Mouse (Mus musculus) limb, embryonic 13.5 days (tissue): ENCODE measurements at regions not wholly inside any gene's neighbourhood (a gene's known extent, or its start where the extent isn't known, plus 50 kb on each side); places are given as distances from the start of the nearest gene placed in this dataset.

ENCODE experiments used
- ATAC-seq: fragments of 200-750 bp; cut with Nextera tagmentation; 2 replicates; pipeline ENCODE4 v1.8.0; 2017; ENCODE audit warnings: low read depth, moderate number of reproducible peaks, moderate TSS enrichment; ENCODE audit not compliant: low FRiP score
- H3K27ac ChIP-seq: fragments of 300-500 bp; sonication (generic); 2 replicates; pipeline ENCODE4 v1.5.1; 2015; ENCODE audit warnings: inconsistent platforms, mild to moderate bottlenecking, moderate library complexity
- H3K27me3 ChIP-seq: fragments of 300-500 bp; sonication (generic); 2 replicates; pipeline ENCODE4 v1.6.1; 2015; ENCODE audit warnings: mild to moderate bottlenecking, inconsistent platforms
- H3K36me3 ChIP-seq: fragments of 300-500 bp; sonication (generic); 2 replicates; pipeline ENCODE4 v1.6.1; 2015; ENCODE audit warnings: inconsistent platforms, mild to moderate bottlenecking, moderate library complexity
- H3K4me1 ChIP-seq: fragments of 300-500 bp; sonication (generic); 2 replicates; pipeline ENCODE4 v1.6.1; 2015; ENCODE audit warnings: inconsistent platforms
- H3K4me2 ChIP-seq: fragments of 300-500 bp; sonication (generic); replicated peaks from 2 replicates; pipeline ENCODE4 v1.6.1; 2015; ENCODE audit warnings: inconsistent platforms, mild to moderate bottlenecking, moderate library complexity
- H3K4me3 ChIP-seq: fragments of 300-500 bp; sonication (generic); 2 replicates; pipeline ENCODE4 v1.5.1; 2015; ENCODE audit warnings: moderate library complexity, mild to moderate bottlenecking, inconsistent platforms
- H3K9ac ChIP-seq: fragments of 300-500 bp; sonication (generic); 2 replicates; pipeline ENCODE4 v1.6.1; 2015; ENCODE audit warnings: mild to moderate bottlenecking, inconsistent platforms
- H3K9me3 ChIP-seq: fragments of 300-500 bp; sonication (generic); 2 replicates; pipeline ENCODE4 v1.6.1; 2016; ENCODE audit warnings: inconsistent platforms
- WGBS: fragments of 180-500 bp; shearing (Covaris S2); methylation state at CpG from one replicate; pipeline ENCODE4 v1.1.7; 2015; 5-methylcytosine and 5-hydroxymethylcytosine counted together

- no peak for ATAC-seq
- no peak overlapping the region for H3K4me3 ChIP-seq
- 0 out of 2 replicates have a peak, but pooled peaks cover 2% of the 10 kb centered on the region for H3K27me3 ChIP-seq
- no peak overlapping the region for H3K27ac ChIP-seq
- H3K4me1 ChIP-seq, result peaks cover 20% of the 10 kb centered on the region
- no peak overlapping the region for H3K9ac ChIP-seq
- no peak overlapping the region for H3K4me2 ChIP-seq
- WGBS, result 93% methylated on average over 3 of the region's 3 CpGs
- no peaks in the 10 kb centered on the region for H3K9me3 ChIP-seq
- no peaks in the 10 kb centered on the region for H3K36me3 ChIP-seq
Measured at GRCm38 (mm10) chr3:41492031-41492726, 63.4 kb upstream of the Jade1 start.

- no peak overlapping the region for H3K9ac ChIP-seq
- WGBS, result 87% methylated on average over 4 of the region's 4 CpGs
- no peak overlapping the region for H3K4me2 ChIP-seq
- no peak for ATAC-seq
- H3K4me3 ChIP-seq, result no peak overlapping the region
- H3K9me3 ChIP-seq, result no peaks in the 10 kb centered on the region
- H3K27me3 ChIP-seq, result 0 out of 2 replicates have a peak, but pooled peaks cover 2% of the 10 kb centered on the region
- no peaks in the 10 kb centered on the region for H3K36me3 ChIP-seq
- peaks cover 20% of the 10 kb centered on the region for H3K4me1 ChIP-seq
- H3K27ac ChIP-seq, result no peak overlapping the region
Measured at GRCm38 (mm10) chr3:41491185-41491584, 64.3 kb upstream of the Jade1 start.

- Histone ChIP-seq H3K4me3 (no peak overlapping the region), H3K27me3 (peaks cover 2% of the 10 kb centered on the region; the same call in 1 of the 2 replicates), H3K27ac (no peak overlapping the region), H3K36me3 (no peaks in the 10 kb centered on the region), H3K9ac (no peak overlapping the region), H3K4me2 (no peak overlapping the region), H3K9me3 (no peaks in the 10 kb centered on the region), H3K4me1 (peaks cover 20% of the 10 kb centered on the region)
- ATAC-seq, result no peak
Measured at GRCm38 (mm10) chr3:41489998-41490397, 65.5 kb upstream of the Jade1 start.

- Histone ChIP-seq H3K27me3 (peaks cover 2% of the 10 kb centered on the region; the same call in 1 of the 2 replicates), H3K4me2 (no peak overlapping the region), H3K9me3 (no peaks in the 10 kb centered on the region), H3K4me3 (no peak overlapping the region), H3K4me1 (peaks cover 20% of the 10 kb centered on the region), H3K9ac (no peak overlapping the region), H3K27ac (no peak overlapping the region), H3K36me3 (no peaks in the 10 kb centered on the region)
- 65% methylated on average over 3 of the region's 3 CpGs for WGBS
- ATAC-seq, result no peak
Measured at GRCm38 (mm10) chr3:41489571-41489970, 66.0 kb upstream of the Jade1 start.

GRCm38 (mm10) chr3:41488229-41488774 is 67.2 kb upstream of the Jade1 start:
- Histone ChIP-seq H3K4me2 (no peak overlapping the region), H3K27ac (no peak overlapping the region), H3K27me3 (peaks cover 2% of the 10 kb centered on the region; the same call in 1 of the 2 replicates), H3K4me1 (peaks cover 24% of the 10 kb centered on the region), H3K9ac (no peak overlapping the region), H3K9me3 (no peaks in the 10 kb centered on the region), H3K36me3 (no peaks in the 10 kb centered on the region), H3K4me3 (no peak overlapping the region)
- no peak for ATAC-seq
- 57% methylated on average over 1 of the region's 1 CpGs for WGBS

- H3K4me1 ChIP-seq, result peaks cover 19% of the 10 kb centered on the region
- H3K27ac ChIP-seq, result no peak overlapping the region
- 89% methylated on average over 9 of the region's 9 CpGs for WGBS
- ATAC-seq, result no peak
- no peak overlapping the region for H3K4me2 ChIP-seq
- no peak overlapping the region for H3K9ac ChIP-seq
- peaks cover 2% of the 10 kb centered on the region; the same call in 1 of the 2 replicates for H3K27me3 ChIP-seq
- H3K9me3 ChIP-seq, result no peaks in the 10 kb centered on the region
- H3K36me3 ChIP-seq, result no peaks in the 10 kb centered on the region
- no peak overlapping the region for H3K4me3 ChIP-seq
Measured at GRCm38 (mm10) chr3:41484920-41485319, 70.6 kb upstream of the Jade1 start.

- ATAC-seq, result no peak
- 46% methylated on average over 3 of the region's 3 CpGs for WGBS
- no peak overlapping the region for H3K9ac ChIP-seq
- H3K4me1 ChIP-seq, result peaks cover 7% of the 10 kb centered on the region
- no peak overlapping the region for H3K4me2 ChIP-seq
- no peaks in the 10 kb centered on the region for H3K9me3 ChIP-seq
- peaks cover 2% of the 10 kb centered on the region; the same call in 1 of the 2 replicates for H3K27me3 ChIP-seq
- H3K4me3 ChIP-seq, result no peak overlapping the region
- no peak overlapping the region for H3K27ac ChIP-seq
- H3K36me3 ChIP-seq, result no peaks in the 10 kb centered on the region
Measured at GRCm38 (mm10) chr3:41483582-41483981, 71.9 kb upstream of the Jade1 start.

GRCm38 (mm10) chr3:41482881-41483494 is 72.5 kb upstream of the Jade1 start:
- no peak overlapping the region for H3K9ac ChIP-seq
- no peak overlapping the region for H3K4me3 ChIP-seq
- H3K27me3 ChIP-seq, result peaks cover 2% of the 10 kb centered on the region; the same call in 1 of the 2 replicates
- H3K36me3 ChIP-seq, result no peaks in the 10 kb centered on the region
- no peaks in the 10 kb centered on the region for H3K9me3 ChIP-seq
- H3K4me1 ChIP-seq, result peaks cover 7% of the 10 kb centered on the region
- 68% methylated on average over 5 of the region's 5 CpGs for WGBS
- no peak overlapping the region for H3K4me2 ChIP-seq
- no peak overlapping the region for H3K27ac ChIP-seq
- ATAC-seq, result no peak

- Histone ChIP-seq H3K4me3 (no peak overlapping the region), H3K36me3 (no peaks in the 10 kb centered on the region), H3K27me3 (no peaks in the 10 kb centered on the region), H3K4me1 (peaks cover 7% of the 10 kb centered on the region), H3K9me3 (no peaks in the 10 kb centered on the region), H3K27ac (no peak overlapping the region), H3K9ac (no peak overlapping the region), H3K4me2 (no peak overlapping the region)
- no peak for ATAC-seq
- WGBS, result 74% methylated on average over 3 of the region's 3 CpGs
Measured at GRCm38 (mm10) chr3:41480186-41480585, 75.3 kb upstream of the Jade1 start.

- H3K9me3 ChIP-seq, result no peaks in the 10 kb centered on the region
- H3K4me3 ChIP-seq, result no peak overlapping the region
- ATAC-seq, result no peak
- peaks cover 7% of the 10 kb centered on the region for H3K4me1 ChIP-seq
- no peak overlapping the region for H3K4me2 ChIP-seq
- H3K36me3 ChIP-seq, result no peaks in the 10 kb centered on the region
- 98% methylated on average over 2 of the region's 2 CpGs for WGBS
- H3K27me3 ChIP-seq, result no peaks in the 10 kb centered on the region
- H3K9ac ChIP-seq, result no peak overlapping the region
- H3K27ac ChIP-seq, result no peak overlapping the region
Measured at GRCm38 (mm10) chr3:41478971-41479370, 76.6 kb upstream of the Jade1 start.

GRCm38 (mm10) chr3:41476516-41476915 is 79.0 kb upstream of the Jade1 start:
- no peak overlapping the region for H3K27ac ChIP-seq
- H3K27me3 ChIP-seq, result no peaks in the 10 kb centered on the region
- H3K9me3 ChIP-seq, result no peaks in the 10 kb centered on the region
- no peak overlapping the region for H3K9ac ChIP-seq
- no peak overlapping the region for H3K4me2 ChIP-seq
- H3K4me1 ChIP-seq, result no peaks in the 10 kb centered on the region
- no peaks in the 10 kb centered on the region for H3K36me3 ChIP-seq
- no peak for ATAC-seq
- H3K4me3 ChIP-seq, result no peak overlapping the region
- 91% methylated on average over 6 of the region's 6 CpGs for WGBS

GRCm38 (mm10) chr3:41472586-41472985 is 82.9 kb upstream of the Jade1 start:
- Histone ChIP-seq H3K9ac (no peak overlapping the region), H3K4me1 (no peaks in the 10 kb centered on the region), H3K9me3 (no peaks in the 10 kb centered on the region), H3K4me3 (no peak overlapping the region), H3K27ac (no peak overlapping the region), H3K27me3 (no peaks in the 10 kb centered on the region), H3K4me2 (no peak overlapping the region), H3K36me3 (no peaks in the 10 kb centered on the region)
- no peak for ATAC-seq
- WGBS, result 91% methylated on average over 3 of the region's 3 CpGs
